Mouse (Mus musculus) bone marrow, adult 2 months (tissue): ENCODE measurements around the gene Tbck. TPM values are rescaled to one million over a fixed set of nuclear protein-coding genes. Genes with fewer than 3 reads are reported as not detected.

Source experiments
- H3K27ac ChIP-seq: fragments of 200-500 bp; 2 replicates; pipeline ENCODE4 v1.5.1; 2012; ENCODE audit warnings: low read depth, mild to moderate bottlenecking, control low read depth, inconsistent platforms, low read length; ENCODE audit not compliant: control insufficient read depth, poor library complexity, insufficient read depth
- H3K4me1 ChIP-seq: fragments of 200-500 bp; 2 replicates; pipeline ENCODE4 v1.6.1; 2011; ENCODE audit warnings: low read length; ENCODE audit not compliant: control insufficient read depth, insufficient read depth
- H3K4me3 ChIP-seq: fragments of 200-500 bp; replicated peaks from 2 replicates; pipeline ENCODE3; 2011; ENCODE audit warnings: mild to moderate bottlenecking, low read depth, low read length, control low read depth; ENCODE audit not compliant: control insufficient read depth
- CTCF ChIP-seq: fragments of 200-500 bp; IDR thresholded peaks from 2 replicates; pipeline ENCODE4 v1.5.1; 2011; ENCODE audit warnings: low read length, control low read depth; ENCODE audit not compliant: control insufficient read depth, insufficient read depth
- POLR2A ChIP-seq: fragments of 200-500 bp; IDR thresholded peaks from 2 replicates; pipeline ENCODE4 v1.6.1; 2011; ENCODE audit warnings: low read depth, mild to moderate bottlenecking, control low read depth, low read length, borderline replicate concordance; ENCODE audit not compliant: control insufficient read depth
- WGBS: fragments of 180-500 bp; shearing (Covaris S2); methylation state at CpG from one replicate; pipeline ENCODE4 v1.1.7; 2018; 5-methylcytosine and 5-hydroxymethylcytosine counted together
- polyA plus RNA-seq: library from polyadenylated mRNA; stranded (reverse); fragments of >200 nt; gene quantifications from 2 replicates; pipeline ENCODE4 v1.2.4, GENCODE M21; 2011; ENCODE audit warnings: low replicate concordance; ENCODE audit not compliant: missing spikeins, insufficient read depth, insufficient read length

Tbck gene
- polyA plus RNA-seq, 1 experiment, result 7.0 TPM

DNA sequence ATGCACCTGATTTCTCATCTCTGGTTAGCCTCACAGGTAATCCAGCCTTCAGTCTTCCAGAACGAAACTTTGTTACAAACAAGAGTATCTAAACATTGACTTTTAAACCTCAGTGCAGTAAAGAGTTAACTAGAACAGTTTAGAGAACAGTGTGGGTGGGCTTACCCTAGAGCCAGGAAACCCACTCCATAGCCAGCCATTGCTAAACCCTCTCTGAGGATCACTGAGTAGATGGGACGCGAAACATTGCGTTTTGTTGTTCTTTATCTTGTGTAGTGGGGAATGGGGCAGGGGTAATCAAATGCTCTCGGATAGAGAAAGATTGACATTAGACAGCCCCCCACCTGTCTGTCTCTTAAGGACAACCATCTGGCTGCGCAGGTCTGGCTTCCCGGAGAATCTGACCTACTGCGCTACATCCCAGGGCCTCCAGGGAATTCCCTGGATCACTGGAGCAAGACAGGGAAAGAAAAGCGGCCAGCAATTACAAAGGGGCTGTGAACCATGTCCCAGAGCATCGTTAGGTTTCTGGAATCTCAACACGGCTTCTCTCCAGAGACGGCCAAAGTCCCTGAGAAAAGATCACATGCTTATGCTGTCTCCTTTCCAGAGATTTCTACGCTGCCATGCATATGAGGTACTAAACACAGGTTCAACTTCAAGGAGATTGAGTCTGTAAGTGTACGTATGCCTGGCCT, 192.2 kb downstream of the Tbck start:
- Histone ChIP-seq H3K27ac (no peak overlapping the region), H3K4me1 (no peaks in the 10 kb centered on the region), H3K4me3 (no peak overlapping the region)
- 89% methylated on average over 14 of the region's 14 CpGs for WGBS
- TF ChIP-seq CTCF (no peak), POLR2A (no peak)

DNA sequence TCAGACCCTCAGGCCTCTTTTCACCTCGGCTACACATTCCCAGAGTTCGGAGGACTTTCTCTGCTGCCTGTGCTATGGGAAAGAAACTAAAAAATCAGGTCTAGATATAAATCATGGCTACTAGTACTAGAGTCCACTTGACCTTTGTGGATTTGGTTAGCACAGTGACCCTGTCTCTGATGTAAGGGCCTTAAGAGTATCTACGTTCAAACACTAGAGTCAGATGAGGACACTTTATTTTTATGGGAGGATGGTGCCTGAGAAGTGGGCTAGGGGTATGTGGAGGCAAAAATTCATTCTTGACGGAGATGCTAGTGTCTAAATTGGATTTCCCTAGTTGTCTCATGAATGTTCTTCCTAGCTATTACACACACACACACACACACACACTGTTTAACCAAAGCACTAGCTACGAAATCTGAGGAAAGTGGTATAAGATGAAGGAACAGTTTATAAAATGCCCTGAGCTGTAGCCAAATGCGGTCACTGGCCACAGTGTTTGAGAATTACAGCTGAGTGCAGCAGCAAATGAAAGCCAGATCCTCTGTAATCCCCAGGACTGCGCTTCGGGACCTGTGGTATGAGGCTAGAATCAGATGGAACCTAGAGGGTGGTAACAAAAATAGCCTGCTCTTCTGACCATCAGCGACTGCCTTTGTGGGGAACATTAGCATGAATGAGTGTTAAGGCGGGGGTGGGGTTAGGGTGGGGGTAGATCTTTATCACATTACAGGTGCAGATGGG, 193.2 kb downstream of the Tbck start:
- Histone ChIP-seq H3K4me3 (no peak overlapping the region), H3K27ac (no peak overlapping the region), H3K4me1 (no peaks in the 10 kb centered on the region)
- WGBS, result 77% methylated on average over 10 of the region's 10 CpGs
- no peak for TF ChIP-seq POLR2A
- no peak for TF ChIP-seq CTCF

DNA sequence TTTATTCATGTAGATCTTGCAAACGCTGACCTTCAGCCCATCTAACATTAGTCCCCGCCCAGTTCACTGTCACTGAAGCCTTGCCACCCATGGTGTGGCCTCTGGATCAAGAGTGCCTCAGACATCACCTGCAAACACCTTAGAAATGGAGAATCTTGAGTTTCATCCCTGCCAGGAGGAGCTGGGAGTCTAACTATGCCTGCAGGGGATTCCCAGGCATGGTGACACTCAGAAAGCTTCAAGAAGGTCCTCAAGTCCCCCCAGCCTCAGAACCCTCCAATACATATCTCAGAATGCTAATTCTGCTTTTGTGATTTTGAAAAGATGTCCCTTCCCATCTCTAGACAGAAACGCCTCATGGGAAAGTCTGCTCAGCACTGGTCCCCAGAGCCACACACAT, 196.4 kb downstream of the Tbck start:
- Histone ChIP-seq H3K27ac (no peak overlapping the region), H3K4me3 (no peak overlapping the region), H3K4me1 (no peaks in the 10 kb centered on the region)
- WGBS, result 78% methylated on average over 3 of the region's 3 CpGs
- TF ChIP-seq POLR2A (no peak), CTCF (no peak)

DNA sequence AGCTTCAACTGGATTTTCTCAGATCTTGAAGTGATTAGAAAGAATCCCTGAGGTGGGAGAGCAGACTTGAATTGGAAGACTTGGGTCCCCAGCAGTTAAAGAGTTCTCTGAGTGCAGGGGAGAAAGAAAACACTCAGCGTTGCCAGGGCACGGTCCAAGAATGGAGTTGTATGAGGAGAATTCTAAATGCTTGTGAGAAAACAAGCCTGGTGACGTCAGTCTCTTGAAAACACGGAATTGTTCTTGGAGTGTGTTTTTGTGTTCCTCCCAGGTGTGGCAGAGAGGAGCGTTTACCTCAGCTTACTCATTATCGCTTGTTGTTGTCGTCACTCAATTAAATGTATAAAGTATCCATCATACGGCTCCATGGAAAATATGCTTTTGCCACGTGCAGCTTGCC, 196.9 kb downstream of the Tbck start:
- 80% methylated on average over 9 of the region's 9 CpGs for WGBS
- TF ChIP-seq POLR2A (no peak), CTCF (no peak)
- Histone ChIP-seq H3K4me3 (no peak overlapping the region), H3K4me1 (no peaks in the 10 kb centered on the region), H3K27ac (no peak overlapping the region)

DNA sequence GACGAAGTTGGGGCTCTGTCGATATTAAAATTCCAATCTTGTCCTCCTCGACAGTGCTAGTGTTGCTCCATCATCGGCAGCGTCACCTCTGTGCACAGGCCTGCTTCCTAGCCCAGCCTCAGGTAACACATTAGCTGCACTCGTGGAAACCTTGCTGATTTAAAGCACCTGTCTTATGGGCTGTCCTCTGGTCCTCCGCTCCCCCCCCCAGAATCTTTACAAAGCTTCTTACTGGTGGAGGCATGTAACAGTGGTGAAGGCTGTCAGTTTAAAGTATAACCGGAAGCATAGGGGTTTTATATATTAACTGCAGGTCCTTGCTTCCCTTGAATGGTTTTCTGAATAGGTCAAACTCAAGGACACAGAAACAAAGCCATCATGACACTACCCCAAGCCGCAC, 199.3 kb downstream of the Tbck start:
- Histone ChIP-seq H3K4me3 (no peak overlapping the region), H3K4me1 (no peaks in the 10 kb centered on the region), H3K27ac (no peak overlapping the region)
- WGBS, result 83% methylated on average over 9 of the region's 9 CpGs
- TF ChIP-seq CTCF, result no peak
- no peak for TF ChIP-seq POLR2A

DNA sequence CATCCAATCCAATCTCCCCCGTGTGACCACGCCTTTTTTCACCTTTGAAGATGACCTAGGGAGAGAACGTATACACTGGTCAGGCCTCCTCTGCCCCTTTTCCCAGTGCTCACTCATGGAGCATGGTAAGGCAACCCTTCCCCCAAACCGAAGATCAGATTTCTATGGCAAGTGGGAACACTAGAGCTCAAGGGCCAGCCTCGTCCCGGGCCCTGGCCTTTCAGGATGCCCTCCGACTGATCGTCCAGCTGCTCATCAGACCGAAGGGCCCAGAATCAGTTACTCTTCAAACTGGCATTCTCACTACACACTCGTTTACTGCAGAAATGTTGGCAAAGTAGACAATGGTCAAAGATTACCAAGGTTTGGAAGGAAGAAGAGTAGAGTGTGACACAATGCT, 200.5 kb downstream of the Tbck start:
- no peak overlapping the region for H3K27ac ChIP-seq
- TF ChIP-seq CTCF (no peak), POLR2A (no peak)
- H3K4me1 ChIP-seq, result no peaks in the 10 kb centered on the region
- H3K4me3 ChIP-seq, result no peak overlapping the region
- WGBS, result 82% methylated on average over 10 of the region's 10 CpGs

DNA sequence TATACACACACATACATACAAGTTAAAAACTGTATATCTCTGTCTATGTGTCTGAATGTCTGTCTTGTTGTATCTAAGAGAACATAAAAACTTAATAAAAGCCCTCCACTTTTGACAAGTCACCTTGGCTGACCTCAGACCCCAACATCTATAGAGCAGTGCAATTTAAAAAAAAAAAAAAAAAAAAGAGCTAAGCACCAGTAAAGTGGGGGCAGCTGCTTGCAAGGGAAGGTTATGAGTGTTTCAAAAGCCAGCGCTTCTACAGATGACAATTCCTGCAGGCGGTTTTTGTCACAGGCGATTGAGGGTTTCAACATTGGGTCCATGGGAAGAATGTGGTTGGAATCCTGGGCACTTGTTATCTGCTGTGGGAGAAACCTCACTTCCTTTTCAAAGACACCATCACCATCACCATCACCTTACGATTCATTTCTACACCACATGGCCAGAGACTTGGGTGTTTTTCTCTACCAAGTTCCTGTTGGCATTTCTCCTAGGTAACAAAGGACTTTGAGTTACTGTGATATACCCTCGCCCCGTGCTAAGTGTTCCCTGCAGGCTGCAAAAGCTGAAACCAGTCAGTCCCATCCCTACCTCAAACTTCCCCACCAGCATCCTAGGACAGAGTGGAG, 202.6 kb downstream of the Tbck start:
- no peak for TF ChIP-seq CTCF
- no peak for TF ChIP-seq POLR2A
- WGBS, result 9% methylated on average over 6 of the region's 6 CpGs
- Histone ChIP-seq H3K27ac (no peak overlapping the region), H3K4me1 (no peaks in the 10 kb centered on the region), H3K4me3 (no peak overlapping the region)

DNA sequence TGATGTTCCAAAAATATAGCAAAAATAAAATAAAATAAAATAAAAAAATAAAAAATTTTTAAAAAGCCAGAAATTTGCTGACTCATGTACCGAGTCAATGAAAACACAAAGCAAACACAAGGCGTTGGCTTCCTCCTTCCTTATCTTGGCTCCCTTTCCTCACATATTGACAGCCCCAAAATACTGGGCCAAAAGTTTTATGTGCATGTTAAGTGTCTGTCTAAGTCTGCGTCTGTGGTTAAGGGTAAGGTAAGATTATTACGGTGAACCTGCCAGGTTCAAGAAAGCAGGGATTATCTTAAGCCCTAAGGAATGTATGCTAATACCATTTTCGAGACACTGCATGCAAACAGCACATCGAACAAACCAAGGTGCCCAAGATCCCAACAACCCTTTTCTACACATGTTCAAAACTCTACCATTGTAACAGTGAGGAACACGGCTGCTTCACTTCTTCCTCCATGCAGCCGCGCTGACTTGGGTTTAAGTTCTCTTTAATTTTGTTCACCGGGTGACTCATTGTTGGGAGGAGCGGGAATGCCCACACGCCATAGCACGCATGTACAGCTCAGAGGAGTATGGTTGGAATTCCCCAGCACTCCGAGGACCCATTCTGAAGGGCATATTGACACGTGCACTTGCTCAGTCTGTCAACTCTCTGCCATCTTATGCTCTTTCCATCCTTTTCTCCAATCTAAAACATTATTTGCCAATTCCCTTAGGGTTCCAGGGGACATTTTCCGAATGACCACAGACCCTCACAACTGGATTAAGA, 203.3 kb downstream of the Tbck start:
- no peaks in the 10 kb centered on the region for H3K4me1 ChIP-seq
- TF ChIP-seq POLR2A (no peak), CTCF (no peak)
- 56% methylated on average over 16 of the region's 16 CpGs for WGBS
- H3K27ac ChIP-seq, result no peak overlapping the region
- H3K4me3 ChIP-seq, result no peak overlapping the region

Other genes with a start within 250 kb of the Tbck start
- not detected in 2 replicates for gene Gimd1, start 54.3 kb upstream of the Tbck start, polyA plus RNA-seq
- gene Aimp1, start 226 bp downstream of the Tbck start, polyA plus RNA-seq, result 57.3 and 72.9 TPM in 2 replicates